Mouse (Mus musculus) adrenal gland, postnatal 14 days (tissue): ENCODE results near the gene 6030468B19Rik. TPM values are rescaled to one million over a fixed set of nuclear protein-coding genes. Genes with fewer than 3 reads are reported as not detected.
"Not testable (repeated sequence)": the region's sequence is repeated elsewhere in the genome, so short reads cannot be mapped to it uniquely, and the experiment has no call there.

Source experiments
- DNase-seq: peaks from one replicate; pipeline ENCODE4 v3.0.0; 2021; ENCODE audit warnings: mixed read lengths
- total RNA-seq: library from RNA; stranded (reverse); gene quantifications from 2 replicates; pipeline ENCODE4 v1.2.3, GENCODE M21; 2021

The 6030468B19Rik gene
- total RNA-seq, 1 experiment from 2014 or later: 0.44 TPM

GRCm38 (mm10) chr11:117806781-117807180, 9.3 kb downstream of the 6030468B19Rik start:
- DNase-seq: no peak

DNA sequence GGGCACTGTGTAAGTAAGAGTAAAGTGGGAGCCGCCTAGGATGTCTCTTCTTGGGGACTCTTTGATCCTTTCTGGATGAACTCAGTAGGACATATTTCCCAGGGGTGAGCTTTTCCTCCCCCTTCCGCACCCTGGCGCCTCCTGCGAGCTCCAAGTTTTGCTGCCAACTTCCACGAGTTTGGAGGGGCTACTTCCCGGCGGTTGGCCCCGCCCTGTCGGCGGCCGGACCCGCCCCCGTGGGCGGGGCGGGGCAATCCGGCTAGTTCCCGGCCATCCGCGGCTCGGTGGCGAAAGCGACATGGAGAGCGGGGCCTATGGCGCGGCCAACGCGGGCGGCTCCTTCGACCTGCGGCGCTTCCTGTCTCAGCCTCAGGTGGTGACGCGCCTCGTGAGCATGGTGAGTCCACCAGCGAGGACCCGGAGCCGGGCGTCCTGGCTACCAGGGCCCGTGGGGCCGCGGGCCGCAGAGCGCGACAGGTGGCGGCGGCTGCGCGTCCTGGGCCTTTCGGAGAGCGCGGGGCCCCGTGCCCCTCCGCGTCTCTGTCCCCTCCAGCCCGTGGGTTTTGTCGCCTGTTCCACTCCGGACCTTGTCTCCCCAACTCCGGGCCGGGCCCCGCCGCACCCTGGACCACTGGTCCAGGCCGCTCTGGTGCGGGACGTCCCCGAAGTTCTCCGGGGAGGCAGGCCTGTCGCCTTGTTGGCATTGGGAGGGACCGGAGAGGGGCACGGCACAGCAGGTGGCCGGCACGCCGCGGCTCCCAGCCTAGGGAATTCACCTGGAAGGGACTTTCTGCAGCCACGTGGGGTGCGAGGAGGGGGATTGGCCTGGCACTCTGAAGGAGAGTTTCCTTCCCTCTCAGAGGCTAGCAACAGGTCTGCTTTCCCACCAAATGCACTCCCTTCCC, 12.2 kb downstream of the 6030468B19Rik start, which contains the start of the genes Gm20708 and Syngr2:
Gene Gm20708, plus strand, starts transcription at position 262 of the 905 bp plus-strand sequence.
Gene Syngr2, plus strand, starts transcription at position 262 of the 905 bp plus-strand sequence.
- peak; percentile 83 for DNase-seq

DNA sequence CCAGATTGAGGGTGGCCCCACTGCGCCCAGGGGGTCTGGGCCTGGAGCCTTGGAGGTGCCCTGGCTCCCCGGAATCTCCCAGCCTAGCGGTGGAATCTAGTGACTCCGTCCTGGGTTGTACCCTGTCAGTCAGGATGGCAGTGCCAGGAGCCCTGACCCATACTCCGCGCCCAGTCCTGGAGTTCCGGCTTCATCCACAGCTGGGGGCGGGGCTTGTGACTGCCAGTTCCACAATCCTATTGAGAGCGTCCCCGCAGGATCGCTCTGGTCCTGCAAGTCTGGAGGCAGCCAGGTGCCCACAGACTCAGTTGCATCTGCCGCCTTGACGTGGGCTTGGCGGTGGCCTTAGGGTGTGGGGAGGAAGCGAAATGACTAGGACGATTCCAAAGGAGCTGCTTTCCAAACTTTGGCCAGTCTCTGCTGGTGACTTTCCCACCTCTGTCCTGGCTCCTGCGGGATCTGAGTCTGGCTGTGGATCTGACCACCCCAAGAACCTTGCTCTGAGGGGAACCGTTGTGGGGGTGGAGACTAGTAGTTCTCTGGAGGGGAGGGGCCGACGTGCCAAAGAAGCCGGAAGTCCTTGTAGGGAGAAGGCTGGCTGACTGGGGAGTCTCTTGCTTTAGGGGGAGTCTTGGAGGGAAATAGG, 13.1 kb downstream of the 6030468B19Rik start:
- DNase-seq: peak; percentile 96

DNA sequence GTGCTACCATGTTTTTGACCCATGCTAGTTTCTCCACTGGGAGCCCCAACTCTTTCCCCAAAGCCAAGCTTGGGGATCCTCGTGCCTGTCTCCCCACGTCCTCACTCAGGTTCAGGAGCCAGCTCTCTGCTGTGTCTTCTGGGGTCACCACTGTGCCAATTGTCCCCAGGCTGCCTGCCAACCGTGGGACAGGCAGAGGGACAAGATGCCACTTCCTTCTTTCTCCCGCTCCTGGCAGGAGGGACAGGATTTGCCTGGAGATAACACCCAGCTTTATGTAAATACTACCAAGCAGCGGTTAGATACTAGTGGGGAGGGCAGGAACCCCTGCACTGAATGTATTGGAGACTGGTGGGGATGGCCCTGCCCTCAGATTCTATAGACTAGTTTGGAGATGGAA, 16.4 kb downstream of the 6030468B19Rik start:
- DNase-seq: no peak

DNA sequence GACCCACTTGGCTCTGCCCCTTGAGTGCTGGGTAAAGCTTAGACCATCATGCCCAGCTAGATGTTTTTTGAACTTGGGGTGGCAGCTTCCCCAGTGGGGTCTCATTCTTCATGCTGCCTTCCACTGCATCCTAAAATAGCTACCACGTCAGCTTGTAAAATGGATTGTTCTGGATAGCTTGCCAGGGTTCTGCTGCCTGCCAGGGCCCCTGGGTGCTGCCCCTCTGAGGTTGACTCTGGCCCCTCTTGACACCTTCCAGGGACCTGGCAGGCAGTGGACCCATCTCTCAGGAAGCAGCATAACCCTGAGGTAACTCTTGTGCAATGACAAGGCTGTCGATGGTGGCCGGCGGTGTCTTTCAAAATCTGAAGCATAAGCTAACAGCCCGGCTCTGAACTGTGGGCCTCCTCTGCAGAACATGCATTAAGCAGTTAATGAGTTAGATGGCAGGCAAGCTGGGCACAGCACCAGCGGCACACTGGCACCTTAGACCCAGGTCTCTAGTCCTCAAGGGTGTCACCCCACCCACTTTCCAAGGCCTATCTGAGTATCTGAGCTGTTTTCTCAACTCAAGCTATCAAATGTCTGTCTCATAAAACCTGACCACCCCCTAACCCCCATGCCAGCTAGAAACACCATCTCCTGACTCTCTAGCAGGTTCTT, 17.4 kb downstream of the 6030468B19Rik start:
- DNase-seq: peak; percentile 4

- not testable (repeated sequence) for DNase-seq
Observed at GRCm38 (mm10) chr11:117815850-117816249, 18.4 kb downstream of the 6030468B19Rik start.

DNA sequence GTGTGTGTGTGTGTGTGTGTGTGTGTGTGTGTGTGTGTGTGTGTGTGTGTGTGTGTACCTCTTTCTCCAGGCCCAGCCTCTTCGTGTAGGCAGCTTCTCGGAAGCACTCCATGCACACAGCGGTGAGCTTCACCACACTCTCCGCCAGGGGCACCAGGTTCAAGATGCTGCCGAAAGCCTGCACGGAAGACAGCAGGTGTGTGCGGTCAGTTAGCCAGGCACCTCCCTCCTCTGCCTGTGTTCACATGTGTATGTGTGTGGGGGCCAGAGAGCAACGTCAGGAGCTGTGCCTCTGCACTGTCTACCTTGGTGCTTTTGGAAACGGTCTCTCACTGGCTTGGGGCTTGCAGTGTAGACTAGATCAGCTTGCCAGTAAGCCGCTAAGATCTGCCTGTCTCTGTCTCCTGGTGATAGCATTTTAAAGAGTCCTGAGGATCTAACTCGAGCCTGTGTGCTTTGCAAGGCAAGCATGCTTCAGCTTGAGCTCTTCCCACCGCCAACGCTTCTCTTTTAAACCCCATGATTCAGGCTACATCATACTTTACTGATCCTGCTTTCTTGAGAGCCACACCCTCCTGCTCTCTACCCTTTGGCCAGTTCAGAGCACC, 19.0 kb downstream of the 6030468B19Rik start:
- DNase-seq: no peak

GRCm38 (mm10) chr11:117819095-117819494, 21.6 kb downstream of the 6030468B19Rik start:
- DNase-seq: no peak

DNA sequence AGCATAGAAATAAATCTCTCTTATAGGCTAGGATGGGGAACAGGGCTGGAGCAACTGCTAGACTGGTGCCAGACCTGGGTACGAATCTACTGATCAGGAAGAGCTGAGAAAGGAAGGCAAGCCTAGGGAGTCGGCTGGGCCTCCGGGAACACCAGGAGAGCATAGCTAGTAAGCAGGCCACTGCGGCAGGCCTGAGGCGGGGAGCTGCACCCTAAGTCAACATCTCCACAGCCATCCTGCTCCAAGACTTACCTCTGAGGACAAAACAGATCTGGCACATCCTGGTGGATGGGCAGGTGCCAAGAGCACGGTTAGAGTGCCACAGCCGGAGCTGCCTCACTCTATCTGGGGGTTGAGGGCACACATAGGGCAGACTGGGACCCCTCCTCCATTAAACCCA, 22.7 kb downstream of the 6030468B19Rik start:
- DNase-seq: no peak

- peak; percentile 58 for DNase-seq
Observed at GRCm38 (mm10) chr11:117821868-117822267, 24.4 kb downstream of the 6030468B19Rik start.

- DNase-seq: peak; percentile 32
Observed at GRCm38 (mm10) chr11:117822728-117823241, 25.3 kb downstream of the 6030468B19Rik start.

DNA sequence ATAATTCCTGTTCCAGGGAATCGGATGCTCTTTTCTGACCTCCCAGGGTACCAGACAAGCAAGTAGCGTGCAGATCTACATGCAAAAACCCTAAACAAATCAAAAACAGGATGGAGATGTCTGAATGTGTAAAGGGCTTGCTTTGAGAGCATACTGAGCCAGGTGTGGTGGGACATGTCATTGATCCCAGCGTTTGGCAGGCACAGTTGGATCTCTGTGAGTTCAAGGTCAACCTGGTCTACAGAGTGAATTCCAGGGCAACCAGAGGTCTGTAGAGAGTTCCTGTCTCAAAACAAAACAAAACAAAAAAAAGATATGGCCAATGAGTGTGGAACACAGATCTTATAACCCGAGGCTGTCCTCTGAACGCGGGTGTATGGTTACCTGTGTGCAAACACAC, 26.0 kb downstream of the 6030468B19Rik start:
- peak; percentile 2 for DNase-seq

DNA sequence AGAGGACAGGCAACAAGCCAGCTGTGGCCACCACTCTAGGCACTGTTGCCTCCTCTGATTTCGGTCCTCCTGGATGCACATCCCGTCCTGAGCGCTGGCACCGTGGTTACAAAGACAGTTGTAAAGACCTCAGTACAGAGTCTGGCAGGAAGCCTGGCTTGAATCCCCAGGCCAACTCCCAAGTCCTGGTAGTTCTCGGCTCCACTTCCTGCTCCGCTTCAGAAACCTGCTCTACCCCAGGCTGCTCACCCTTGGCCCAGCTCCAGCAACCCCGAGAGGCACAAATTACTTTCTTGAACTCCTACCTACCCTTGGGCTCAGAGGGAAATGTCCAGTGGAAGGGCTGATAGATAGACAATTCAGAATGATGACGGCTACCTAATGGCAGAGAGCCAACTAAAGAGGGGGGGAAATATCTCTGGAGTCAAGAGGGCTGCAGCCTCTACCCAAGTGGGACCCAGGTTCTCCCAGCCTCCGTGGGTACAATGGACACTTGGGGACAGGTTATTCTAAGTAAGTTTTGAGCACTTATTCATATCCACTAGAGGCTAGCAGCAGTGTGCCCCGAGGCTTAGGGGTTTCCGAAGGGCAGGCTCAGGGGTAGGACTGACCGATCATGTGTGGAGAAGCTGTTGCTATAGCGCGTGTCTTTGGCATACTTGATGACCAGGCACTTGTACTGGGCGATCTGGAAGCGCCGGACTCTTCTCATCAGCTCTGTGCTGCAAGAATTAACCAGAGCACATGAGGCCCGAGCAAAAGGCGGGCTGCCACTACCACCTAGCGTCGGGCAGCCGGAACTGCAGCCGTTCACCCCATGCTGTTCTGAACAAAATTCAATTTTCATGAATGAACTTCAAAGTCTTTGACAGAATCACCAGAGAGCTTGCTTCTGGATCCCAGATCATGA, 26.9 kb downstream of the 6030468B19Rik start:
- DNase-seq: peak; percentile 87

GRCm38 (mm10) chr11:117825333-117826101, 28.1 kb downstream of the 6030468B19Rik start, which contains the start of the genes Afmid and Tk1:
TSS of gene Afmid (plus strand) at chr11:117825924.
TSS of gene Tk1 (minus strand) at chr11:117826092.
- DNase-seq: peak; percentile 85

GRCm38 (mm10) chr11:117826164-117826563, 28.7 kb downstream of the 6030468B19Rik start:
- peak; percentile 47 for DNase-seq

DNA sequence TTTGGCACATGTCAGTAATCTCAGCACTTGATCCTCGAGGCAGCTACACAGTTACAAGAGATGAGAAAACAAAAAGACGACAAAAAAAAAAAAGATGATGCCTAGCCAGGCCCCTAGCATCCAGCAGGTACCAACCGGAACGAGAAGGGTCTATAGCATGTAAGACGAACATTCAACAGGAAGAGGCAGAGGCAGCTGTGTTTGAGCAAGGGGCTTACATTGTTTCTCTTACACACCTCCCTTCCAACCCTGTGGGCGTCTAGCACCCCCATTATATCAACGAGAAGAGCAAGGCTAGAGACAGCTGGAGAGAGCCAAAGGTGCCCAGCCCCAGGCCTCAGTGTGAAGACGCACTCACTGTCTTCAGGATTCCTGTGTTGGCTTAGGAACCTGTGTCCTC, 29.5 kb downstream of the 6030468B19Rik start:
- no peak for DNase-seq

DNA sequence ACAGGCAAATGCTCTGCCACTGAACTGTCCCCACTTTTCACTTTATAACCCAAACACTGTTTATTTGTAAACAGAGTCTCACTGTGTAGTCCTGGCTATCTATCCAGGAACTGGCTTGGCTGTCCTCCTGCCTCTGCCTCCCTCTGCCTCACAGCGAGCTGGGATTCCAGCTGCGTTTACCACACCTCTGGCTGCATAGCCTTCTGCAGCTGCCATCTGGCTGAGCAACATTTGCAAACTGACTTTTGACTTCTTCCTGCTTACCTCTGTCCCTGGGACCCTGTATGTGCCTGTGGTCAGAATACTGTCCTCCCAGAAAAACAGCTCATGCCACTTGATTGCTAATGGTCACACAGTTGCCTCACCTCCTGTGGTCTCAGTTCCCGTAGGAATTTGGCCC, 29.9 kb downstream of the 6030468B19Rik start:
- peak; percentile 3 for DNase-seq

- peak; percentile 59 for DNase-seq
Observed at GRCm38 (mm10) chr11:117828149-117828887, 30.9 kb downstream of the 6030468B19Rik start.
